Mouse (Mus musculus) kidney, postnatal 0 days (tissue): ENCODE results near the gene Galk2. TPM values are rescaled to one million over a fixed set of nuclear protein-coding genes. Genes with fewer than 3 reads are reported as not detected.

Experiments used
- ATAC-seq: fragments of 200-750 bp; cut with Nextera tagmentation; replicated peaks from 2 replicates; pipeline ENCODE4 v1.8.0; 2017; ENCODE audit warnings: low read depth, moderate number of reproducible peaks, moderate TSS enrichment, moderate library complexity; ENCODE audit not compliant: low FRiP score
- DNase-seq: peaks from one replicate; pipeline ENCODE4 v3.0.0-alpha.2; 2016; ENCODE audit warnings: low spot score
- H3K27ac ChIP-seq: fragments of 300-500 bp; sonication (generic); 2 replicates; pipeline ENCODE4 v1.5.1; 2014; ENCODE audit warnings: mild to moderate bottlenecking
- H3K27me3 ChIP-seq: fragments of 300-500 bp; sonication (generic); 2 replicates; pipeline ENCODE4 v1.6.1; 2014; ENCODE audit warnings: low read length, mixed read lengths; ENCODE audit not compliant: insufficient read depth
- H3K36me3 ChIP-seq: fragments of 300-500 bp; sonication (generic); 2 replicates; pipeline ENCODE4 v1.6.1; 2014; ENCODE audit warnings: low read length, mixed read lengths; ENCODE audit not compliant: insufficient read depth
- H3K4me1 ChIP-seq: fragments of 300-500 bp; sonication (generic); replicated peaks from 2 replicates; pipeline ENCODE4 v1.6.1; 2014; ENCODE audit warnings: antibody characterized with exemption, low read length, mixed read lengths; ENCODE audit not compliant: insufficient read depth
- H3K4me2 ChIP-seq: fragments of 300-500 bp; sonication (generic); 2 replicates; pipeline ENCODE4 v1.6.1; 2014; ENCODE audit warnings: mild to moderate bottlenecking, low read length, moderate library complexity, mixed read lengths
- H3K4me3 ChIP-seq: fragments of 300-500 bp; sonication (generic); replicated peaks from 2 replicates; pipeline ENCODE4 v1.5.1; 2014; ENCODE audit warnings: low read depth, low read length
- H3K9ac ChIP-seq: fragments of 300-500 bp; sonication (generic); 2 replicates; pipeline ENCODE4 v1.6.1; 2014; ENCODE audit warnings: low read depth, low read length
- H3K9me3 ChIP-seq: fragments of 300-500 bp; sonication (generic); replicated peaks from 2 replicates; pipeline ENCODE4 v1.6.1; 2016; ENCODE audit warnings: low read length, inconsistent platforms, mixed read lengths
- CTCF ChIP-seq: IDR thresholded peaks from 2 replicates; pipeline ENCODE4 v1.5.1; 2016; ENCODE audit warnings: antibody characterized with exemption, low read depth, mild to moderate bottlenecking, moderate library complexity
- WGBS: fragments of 180-500 bp; shearing (Covaris S2); extraction: QIAGEN DNeasy Blood & Tissue Kit; methylation state at CpG from one replicate; pipeline ENCODE4 v1.1.7; 2014; 5-methylcytosine and 5-hydroxymethylcytosine counted together
- polyA plus RNA-seq: library from polyadenylated mRNA; unstranded; fragments of >200 nt; fragmentation: Nextera tagmentation; extraction: Ambion mirVana; gene quantifications from 2 replicates; pipeline ENCODE4 v1.2.1, GENCODE M21; 2015

The Galk2 gene
- polyA plus RNA-seq, 1 experiment from 2014 or later: 60.6 TPM

DNA sequence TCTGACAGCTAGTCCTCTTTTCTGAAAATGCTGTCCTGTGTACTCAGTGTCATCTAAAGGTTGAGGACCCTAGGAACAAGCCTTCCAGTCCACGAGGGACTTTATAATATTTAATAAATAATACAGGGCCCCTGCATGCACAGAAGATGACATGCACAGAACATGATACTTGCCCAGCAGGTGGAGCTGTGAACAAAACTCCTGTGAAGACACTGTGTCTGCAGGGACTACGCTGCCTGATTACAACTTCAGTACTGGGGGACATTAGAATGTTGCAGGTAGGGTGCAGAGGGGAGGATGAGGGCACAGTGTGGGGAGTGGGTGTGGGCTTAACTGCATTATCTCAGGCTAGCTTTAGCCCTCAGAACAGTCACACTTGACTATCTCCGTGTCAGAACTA, 147.2 kb downstream of the Galk2 start:
- WGBS: 45% methylated on average over 3 of the region's 3 CpGs
- Histone ChIP-seq H3K9me3 (no peaks in the 10 kb centered on the region), H3K9ac (no peak overlapping the region), H3K27ac (no peak overlapping the region), H3K36me3 (no peaks in the 10 kb centered on the region), H3K4me3 (no peak overlapping the region), H3K27me3 (no peaks in the 10 kb centered on the region), H3K4me1 (no peaks in the 10 kb centered on the region), H3K4me2 (no peak overlapping the region)
- peak; percentile 75 for TF ChIP-seq CTCF
- peak; percentile 52 for DNase-seq
- ATAC-seq: no peak

- TF ChIP-seq CTCF: no peak
- Histone ChIP-seq H3K27ac (no peak overlapping the region), H3K4me3 (no peak overlapping the region), H3K36me3 (no peaks in the 10 kb centered on the region), H3K9me3 (no peaks in the 10 kb centered on the region), H3K4me2 (no peak overlapping the region), H3K27me3 (no peaks in the 10 kb centered on the region), H3K9ac (no peak overlapping the region), H3K4me1 (no peaks in the 10 kb centered on the region)
- WGBS: 90% methylated on average over 2 of the region's 2 CpGs
- no peak for DNase-seq
- ATAC-seq: no peak
Measured at GRCm38 (mm10) chr2:126006742-126007141, 147.8 kb downstream of the Galk2 start.

DNA sequence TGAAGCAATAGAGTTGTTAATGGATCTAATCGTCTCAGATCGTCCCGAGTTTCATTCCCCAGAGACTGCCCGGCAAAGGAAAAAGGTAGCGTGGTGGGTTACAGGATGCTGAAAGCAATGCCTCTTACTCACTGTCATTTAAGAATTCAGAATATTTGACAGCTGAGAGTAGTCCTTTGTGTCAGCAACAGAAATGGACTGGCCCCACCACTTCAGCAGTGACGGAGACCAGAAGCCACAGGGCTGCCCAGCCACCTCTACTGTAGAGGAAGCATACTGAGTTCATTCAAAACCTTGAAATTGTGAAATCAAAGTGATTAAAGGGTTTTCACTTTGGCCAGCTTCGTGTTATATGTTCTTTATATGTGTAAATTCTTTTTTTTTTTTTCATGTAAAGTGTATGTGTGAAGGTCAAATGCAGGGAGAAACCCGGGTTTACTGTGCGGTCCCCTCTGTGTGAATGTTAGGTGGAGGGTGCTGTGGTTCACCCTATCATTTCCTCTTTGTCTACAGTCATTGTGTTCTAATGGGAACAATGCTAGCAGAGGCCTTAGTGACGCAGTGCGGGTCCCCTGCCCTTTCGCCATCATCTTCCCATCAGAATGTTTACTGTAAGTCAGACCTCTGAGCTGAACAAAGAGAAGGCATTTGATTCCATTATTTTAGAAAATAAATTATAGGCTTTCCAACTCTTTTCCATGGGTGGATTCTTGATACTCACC, 156.2 kb downstream of the Galk2 start:
- H3K4me2 ChIP-seq: no peak overlapping the region
- no peak overlapping the region for H3K27ac ChIP-seq
- TF ChIP-seq CTCF: no peak
- 70% methylated on average over 12 of the region's 12 CpGs for WGBS
- no peaks in the 10 kb centered on the region for H3K9me3 ChIP-seq
- H3K36me3 ChIP-seq: no peaks in the 10 kb centered on the region
- H3K4me3 ChIP-seq: no peak overlapping the region
- no peak overlapping the region for H3K9ac ChIP-seq
- no peaks in the 10 kb centered on the region for H3K4me1 ChIP-seq
- ATAC-seq (no peak), DNase-seq (no peak)
- no peaks in the 10 kb centered on the region for H3K27me3 ChIP-seq

DNA sequence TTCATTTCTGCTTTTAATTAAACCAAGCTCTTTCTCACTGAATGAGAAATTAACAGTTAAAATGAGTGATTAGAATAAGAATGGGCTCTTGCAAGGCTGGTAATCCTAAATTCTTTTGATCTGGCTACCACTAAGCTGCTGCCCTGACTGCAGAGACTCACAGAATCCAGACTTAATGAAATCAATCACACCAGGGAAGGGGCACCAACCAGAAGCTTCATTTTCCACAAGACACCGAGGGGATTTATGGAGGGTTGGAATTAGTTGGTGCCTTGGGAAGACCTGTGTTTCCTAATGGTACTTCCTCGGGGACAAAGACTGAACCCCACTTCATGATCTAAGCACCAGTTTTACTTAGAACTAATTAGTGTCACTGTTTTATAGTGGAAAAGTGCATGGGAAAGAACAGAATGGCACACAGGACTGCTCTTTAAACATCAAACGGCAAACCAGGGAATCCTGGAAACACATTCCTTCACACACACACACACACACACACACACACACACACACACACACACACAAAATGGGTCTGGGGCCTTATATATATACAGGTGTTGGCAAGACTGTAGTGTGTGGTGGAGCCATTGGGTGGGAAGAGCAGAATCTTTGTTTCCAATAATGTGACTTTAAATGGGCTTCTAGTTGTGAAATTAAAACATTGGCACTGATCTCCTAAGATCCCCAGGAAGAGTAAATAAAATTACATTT, 157.0 kb downstream of the Galk2 start:
- no peak overlapping the region for H3K4me2 ChIP-seq
- 51% methylated on average over 3 of the region's 3 CpGs for WGBS
- DNase-seq (no peak), ATAC-seq (no peak)
- H3K9ac ChIP-seq: no peak overlapping the region
- no peaks in the 10 kb centered on the region for H3K9me3 ChIP-seq
- H3K4me3 ChIP-seq: no peak overlapping the region
- TF ChIP-seq CTCF: no peak
- no peak overlapping the region for H3K27ac ChIP-seq
- no peaks in the 10 kb centered on the region for H3K36me3 ChIP-seq
- H3K4me1 ChIP-seq: no peaks in the 10 kb centered on the region
- H3K27me3 ChIP-seq: no peaks in the 10 kb centered on the region

GRCm38 (mm10) chr2:126031186-126031900, 172.4 kb downstream of the Galk2 start:
- H3K27ac ChIP-seq: no peak overlapping the region
- no peak overlapping the region for H3K9ac ChIP-seq
- no peaks in the 10 kb centered on the region for H3K4me1 ChIP-seq
- 58% methylated on average over 8 of the region's 8 CpGs for WGBS
- no peak for TF ChIP-seq CTCF
- H3K36me3 ChIP-seq: no peaks in the 10 kb centered on the region
- no peaks in the 10 kb centered on the region for H3K9me3 ChIP-seq
- no peaks in the 10 kb centered on the region for H3K27me3 ChIP-seq
- ATAC-seq (no peak), DNase-seq (no peak)
- H3K4me2 ChIP-seq: no peak overlapping the region
- H3K4me3 ChIP-seq: no peak overlapping the region

GRCm38 (mm10) chr2:126033114-126033972, 174.4 kb downstream of the Galk2 start:
- no peak overlapping the region for H3K4me2 ChIP-seq
- peak; percentile 75 for TF ChIP-seq CTCF
- H3K9ac ChIP-seq: no peak overlapping the region
- H3K27me3 ChIP-seq: no peaks in the 10 kb centered on the region
- peak; percentile 42 for DNase-seq
- WGBS: 71% methylated on average over 8 of the region's 8 CpGs
- H3K36me3 ChIP-seq: no peaks in the 10 kb centered on the region
- ATAC-seq: no peak
- H3K27ac ChIP-seq: no peak overlapping the region
- H3K4me3 ChIP-seq: no peak overlapping the region
- H3K9me3 ChIP-seq: no peaks in the 10 kb centered on the region
- no peaks in the 10 kb centered on the region for H3K4me1 ChIP-seq

Other genes starting within 250 kb of the Galk2 start
- gene Cep152, start 234.0 kb upstream of the Galk2 start, polyA plus RNA-seq: 2.4 and 3.4 TPM in 2 replicates
- 106 and 120 TPM in 2 replicates for gene Eid1, start 186.0 kb upstream of the Galk2 start, polyA plus RNA-seq
- gene Shc4, start 135.0 kb upstream of the Galk2 start, polyA plus RNA-seq: 0.23 and 0.37 TPM in 2 replicates
- gene Secisbp2l, start 76.2 kb upstream of the Galk2 start, polyA plus RNA-seq: 15.8 and 17.1 TPM in 2 replicates
- gene Cops2, start within 50 bp of the Galk2 start, polyA plus RNA-seq: 65.2 and 67.9 TPM in 2 replicates
- gene Fgf7, start 175.5 kb downstream of the Galk2 start, polyA plus RNA-seq: 0.31 and 0.41 TPM in 2 replicates